Mouse (Mus musculus): ENCODE results near the gene Pole3. TPM values are rescaled to one million over a fixed set of nuclear protein-coding genes. Genes with fewer than 3 reads are reported as not detected.
A peak's percentile ranks its signal among the peaks of the same experiment; 100 is the strongest.

Gene Pole3
- polyA plus RNA-seq, 1 experiment from 2014 or later: 88.6 TPM

DNA sequence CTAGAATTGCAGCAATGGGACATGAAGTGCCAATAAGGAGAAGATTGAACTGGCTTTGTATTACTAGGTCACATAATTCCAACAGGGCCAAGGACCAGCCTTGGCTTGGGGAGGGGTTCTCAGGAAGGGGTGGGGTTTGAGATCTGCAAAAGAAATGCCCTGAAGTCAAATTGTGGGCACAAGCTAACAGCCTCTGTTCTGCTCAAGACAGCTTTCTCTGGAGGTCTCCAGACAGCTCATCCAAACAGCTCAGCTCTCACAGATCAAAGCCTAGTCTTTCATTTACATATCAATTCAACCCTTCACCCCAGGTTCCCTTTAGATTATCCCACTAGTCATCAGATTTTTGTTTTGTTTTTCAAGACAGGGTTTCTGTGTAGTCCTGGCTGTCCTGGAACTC lies 19.9 kb upstream of the Pole3 start:
- no peak overlapping the region for H3K27ac ChIP-seq
- no peak overlapping the region for H3K4me3 ChIP-seq
- no peaks in the 10 kb centered on the region for H3K27me3 ChIP-seq (replicated peaks)
- no peaks in the 10 kb centered on the region for H3K9me3 ChIP-seq
- H3K9ac ChIP-seq: no peak overlapping the region
- no peak overlapping the region for H3K4me2 ChIP-seq (replicated peaks)
- no peak for ATAC-seq (ENCODE audit: low FRiP score, low read depth)
- H3K36me3 ChIP-seq: no peaks in the 10 kb centered on the region
- H3K4me1 ChIP-seq: no peaks in the 10 kb centered on the region

DNA sequence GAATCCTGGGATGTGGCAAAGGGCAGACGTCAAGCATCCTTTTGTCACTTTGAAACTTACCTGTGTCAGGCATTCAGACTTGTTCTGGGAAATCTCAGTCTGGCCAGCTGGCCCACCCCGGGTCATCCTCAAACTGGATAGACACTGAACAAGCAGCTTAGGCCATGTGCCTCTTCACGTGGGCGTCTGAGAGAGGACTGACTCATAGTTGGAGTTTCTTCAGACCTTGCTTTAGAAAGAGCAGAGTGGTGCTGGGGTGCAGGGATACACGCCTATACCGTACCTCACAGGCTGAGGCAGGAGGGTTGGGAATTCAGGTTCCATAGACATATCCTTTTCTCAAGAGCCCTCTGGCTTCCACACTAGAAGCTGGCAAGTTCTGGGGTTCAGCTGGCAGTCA lies 18.9 kb upstream of the Pole3 start:
- 91% methylated on average over 6 of the region's 6 CpGs for WGBS
- no peaks in the 10 kb centered on the region for H3K36me3 ChIP-seq
- no peaks in the 10 kb centered on the region for H3K4me1 ChIP-seq
- no peaks in the 10 kb centered on the region for H3K9me3 ChIP-seq
- H3K9ac ChIP-seq: no peak overlapping the region
- H3K4me3 ChIP-seq: no peak overlapping the region
- ATAC-seq (ENCODE audit: low FRiP score, low read depth): no peak
- no peaks in the 10 kb centered on the region for H3K27me3 ChIP-seq (replicated peaks)
- H3K4me2 ChIP-seq (replicated peaks): no peak overlapping the region
- H3K27ac ChIP-seq: no peak overlapping the region

DNA sequence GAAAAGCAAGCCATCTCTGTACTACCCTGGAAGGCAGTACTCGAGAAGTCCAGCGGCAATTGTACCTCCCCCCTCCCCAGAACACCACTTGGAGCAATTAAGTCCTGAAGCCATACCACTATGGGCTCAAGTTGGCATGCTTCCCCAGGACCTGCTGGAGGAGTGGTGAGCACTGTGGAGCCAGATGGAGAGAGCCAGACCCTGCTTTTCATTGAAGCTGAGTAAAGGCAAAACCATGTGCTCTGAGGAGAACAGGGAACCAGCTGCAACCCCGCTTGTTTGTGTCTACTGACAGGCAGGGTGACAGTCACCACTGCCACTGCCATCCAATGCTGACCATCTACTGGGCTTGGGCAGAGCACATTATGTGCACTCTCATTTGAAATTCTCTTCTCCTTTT lies 16.9 kb upstream of the Pole3 start:
- Histone ChIP-seq H3K4me3 (no peak overlapping the region), H3K9me3 (no peaks in the 10 kb centered on the region), H3K36me3 (no peaks in the 10 kb centered on the region), H3K4me1 (no peaks in the 10 kb centered on the region), H3K27ac (no peak overlapping the region), H3K4me2 (replicated peaks) (no peak overlapping the region), H3K9ac (no peak overlapping the region), H3K27me3 (replicated peaks) (no peaks in the 10 kb centered on the region)
- 65% methylated on average over 3 of the region's 3 CpGs for WGBS
- ATAC-seq (ENCODE audit: low FRiP score, low read depth): no peak

DNA sequence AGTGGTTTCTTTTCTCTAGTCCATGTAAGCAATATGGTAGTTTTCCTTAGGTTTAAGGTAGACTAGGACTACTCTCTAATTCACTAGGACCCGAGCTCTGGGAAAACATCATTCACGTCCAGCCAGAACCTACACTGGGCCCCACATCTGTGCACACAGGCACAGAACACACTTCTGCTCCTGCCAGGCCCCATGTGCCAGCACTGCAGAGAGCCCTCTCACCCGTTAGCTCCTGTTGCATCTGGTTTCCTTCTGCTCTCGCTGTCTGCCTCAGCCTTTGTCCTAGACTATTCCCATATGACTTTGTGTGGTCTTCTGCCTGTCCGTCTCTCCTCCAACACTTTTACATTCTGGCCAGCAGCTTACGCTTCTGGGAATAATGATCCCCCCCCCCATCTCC lies 8.9 kb upstream of the Pole3 start:
- no peak overlapping the region for H3K27ac ChIP-seq
- no peaks in the 10 kb centered on the region for H3K36me3 ChIP-seq
- H3K4me1 ChIP-seq: no peaks in the 10 kb centered on the region
- no peaks in the 10 kb centered on the region for H3K27me3 ChIP-seq (replicated peaks)
- H3K4me3 ChIP-seq: no peak overlapping the region
- no peak overlapping the region for H3K4me2 ChIP-seq (replicated peaks)
- no peak overlapping the region for H3K9ac ChIP-seq
- ATAC-seq (ENCODE audit: low FRiP score, low read depth): no peak
- H3K9me3 ChIP-seq: no peaks in the 10 kb centered on the region
- 77% methylated on average over 6 of the region's 6 CpGs for WGBS

DNA sequence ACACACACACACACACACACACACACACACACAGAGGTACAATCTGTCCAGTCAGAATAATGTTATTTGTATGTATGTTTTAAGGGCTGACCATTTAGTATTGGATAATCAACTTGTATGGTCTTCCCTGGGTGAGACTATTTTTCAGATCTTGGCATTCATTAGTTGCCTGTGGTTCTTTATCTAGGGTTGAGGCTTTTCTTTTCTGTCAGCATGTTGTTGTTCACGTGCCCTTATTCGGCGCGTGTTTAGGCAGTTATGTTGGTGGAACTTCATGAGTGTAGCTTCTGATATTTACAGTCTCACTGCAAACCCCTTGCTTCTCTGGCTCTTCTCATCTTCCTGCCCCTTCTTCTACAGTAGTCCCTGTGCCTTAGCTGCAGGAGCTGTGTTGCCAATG lies 2.8 kb upstream of the Pole3 start:
- H3K27me3 ChIP-seq (replicated peaks): no peaks in the 10 kb centered on the region
- 0 out of 2 replicates have a peak, but pooled peaks cover 2% of the 10 kb centered on the region for H3K36me3 ChIP-seq
- no peaks in the 10 kb centered on the region for H3K9me3 ChIP-seq
- no peak for ATAC-seq (ENCODE audit: low FRiP score, low read depth)
- peaks cover 12% of the 10 kb centered on the region for H3K4me1 ChIP-seq
- H3K9ac ChIP-seq: no peak overlapping the region
- no peak overlapping the region for H3K4me3 ChIP-seq
- WGBS: 91% methylated on average over 4 of the region's 4 CpGs
- H3K27ac ChIP-seq: no peak overlapping the region
- H3K4me2 ChIP-seq (replicated peaks): no peak overlapping the region

DNA sequence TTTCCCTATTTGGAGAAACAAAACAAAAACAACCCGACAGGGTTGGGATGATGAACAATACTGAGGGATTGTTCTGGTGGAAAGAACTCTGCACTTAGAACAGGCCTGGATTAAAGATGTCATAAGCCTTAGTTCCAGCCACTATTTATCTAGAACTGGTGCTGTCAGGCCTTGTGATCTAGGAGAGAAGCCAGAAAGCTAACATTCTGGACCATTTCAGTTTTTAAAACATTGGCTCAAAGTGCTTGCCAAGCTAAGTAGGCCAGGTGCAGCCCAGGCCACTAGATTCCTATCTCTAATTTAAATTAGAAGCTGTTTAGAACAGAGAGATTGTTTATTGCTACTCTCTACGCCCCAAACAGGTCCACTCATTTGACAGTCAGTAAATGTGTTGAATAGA lies 1.4 kb upstream of the Pole3 start:
- Histone ChIP-seq H3K36me3 (0 out of 2 replicates have a peak, but pooled peaks cover 7% of the 10 kb centered on the region), H3K4me2 (replicated peaks) (no peak overlapping the region), H3K27me3 (replicated peaks) (no peaks in the 10 kb centered on the region), H3K9ac (no peak overlapping the region), H3K4me1 (peaks cover 12% of the 10 kb centered on the region), H3K27ac (no peak overlapping the region), H3K9me3 (no peaks in the 10 kb centered on the region), H3K4me3 (no peak overlapping the region)
- ATAC-seq (ENCODE audit: low FRiP score, low read depth): no peak
- WGBS: 62% methylated on average over 2 of the region's 2 CpGs

DNA sequence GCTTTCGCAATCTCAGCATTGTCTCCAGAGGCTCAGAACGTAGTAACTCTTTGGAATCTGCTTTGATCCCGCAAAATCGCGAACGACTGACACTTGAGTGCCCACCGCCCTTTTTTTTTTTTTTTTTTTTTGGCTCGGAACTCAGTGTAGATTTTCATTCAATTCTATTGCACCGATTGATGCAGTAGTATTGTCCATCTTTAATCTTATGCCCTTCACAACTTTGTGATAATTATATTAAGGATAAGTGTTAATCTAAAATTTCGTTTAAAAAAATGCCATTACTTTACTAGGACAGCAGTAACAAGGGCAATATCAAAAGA lies 582 bp upstream of the Pole3 start:
- Histone ChIP-seq H3K4me3 (peak overlapping the region; percentile 68), H3K27me3 (replicated peaks) (no peaks in the 10 kb centered on the region), H3K9ac (peak overlapping the region; percentile 81), H3K4me2 (replicated peaks) (peak overlapping the region; percentile 79), H3K27ac (no peak overlapping the region), H3K4me1 (peaks cover 12% of the 10 kb centered on the region), H3K36me3 (0 out of 2 replicates have a peak, but pooled peaks cover 7% of the 10 kb centered on the region), H3K9me3 (no peaks in the 10 kb centered on the region)
- ATAC-seq (ENCODE audit: low FRiP score, low read depth): no peak
- 0% methylated on average over 10 of the region's 10 CpGs for WGBS

DNA sequence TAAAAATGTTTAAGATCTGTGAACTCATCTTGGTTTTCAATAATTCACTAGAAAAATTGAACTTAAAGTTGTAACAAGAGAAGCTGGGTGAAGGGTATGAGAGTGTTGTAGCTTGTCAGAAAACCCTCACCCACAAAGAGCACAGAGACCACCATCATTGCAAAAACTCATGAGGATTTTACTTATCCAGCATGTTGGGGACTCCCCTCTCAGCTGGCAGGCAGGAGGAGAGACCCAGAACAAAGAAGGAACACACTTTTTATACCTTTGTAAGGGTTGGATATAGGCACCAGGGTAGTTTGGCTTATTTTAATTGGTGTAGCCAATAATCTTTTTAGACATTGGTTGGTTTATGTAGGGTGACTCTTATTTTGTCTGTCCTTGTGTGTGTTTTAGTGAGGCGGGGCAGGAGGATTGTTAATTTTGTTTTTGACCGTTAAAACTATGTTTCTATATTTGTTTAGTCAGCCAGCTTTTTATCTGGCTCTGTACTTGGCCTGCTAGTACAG lies 3.9 kb downstream of the Pole3 start:
- H3K27ac ChIP-seq: no peak overlapping the region
- 0 out of 2 replicates have a peak, but pooled peaks cover 7% of the 10 kb centered on the region for H3K36me3 ChIP-seq
- no peaks in the 10 kb centered on the region for H3K27me3 ChIP-seq (replicated peaks)
- no peaks in the 10 kb centered on the region for H3K9me3 ChIP-seq
- no peak overlapping the region for H3K9ac ChIP-seq
- H3K4me2 ChIP-seq (replicated peaks): no peak overlapping the region
- WGBS: 94% methylated on average over 2 of the region's 2 CpGs
- H3K4me1 ChIP-seq: peaks cover 23% of the 10 kb centered on the region
- no peak overlapping the region for H3K4me3 ChIP-seq
- ATAC-seq (ENCODE audit: low FRiP score, low read depth): no peak

DNA sequence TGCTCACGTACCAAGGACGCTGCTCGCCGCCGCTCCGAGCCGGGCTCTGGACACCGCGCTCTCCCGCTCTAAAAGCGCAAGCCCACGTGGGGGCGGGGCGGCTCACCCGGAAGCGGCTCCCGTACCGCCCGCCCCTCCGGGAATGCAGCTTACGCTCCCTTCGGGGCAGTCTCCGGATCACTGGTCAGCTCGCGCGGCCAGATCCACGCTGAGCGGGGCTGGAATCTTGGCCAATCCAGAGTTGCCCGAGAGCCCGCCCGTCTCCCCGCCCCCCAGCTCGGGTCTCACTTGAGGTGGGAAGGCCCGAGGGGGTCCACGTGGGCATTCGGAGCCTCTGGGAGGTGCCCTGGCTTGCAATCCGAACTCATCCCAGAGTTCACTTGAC lies 5.0 kb downstream of the Pole3 start, which contains the start of gene Alad:
Gene Alad, minus strand, starts transcription at position 70 of the 385 bp plus-strand sequence.
- Histone ChIP-seq H3K27ac (peak within 1 kb of the TSS; percentile 59), H3K4me1 (peaks cover 23% of the 10 kb centered on the region), H3K36me3 (0 out of 2 replicates have a peak, but pooled peaks cover 7% of the 10 kb centered on the region), H3K9me3 (no peaks in the 10 kb centered on the region), H3K9ac (peak within 1 kb of the TSS; percentile 78), H3K4me3 (peak within 1 kb of the TSS; percentile 71), H3K27me3 (replicated peaks) (no peaks in the 10 kb centered on the region), H3K4me2 (replicated peaks) (peak within 1 kb of the TSS; percentile 82)
- ATAC-seq (ENCODE audit: low FRiP score, low read depth): peak; percentile 83
- WGBS: under 1% methylated on average over 37 of the region's 37 CpGs

DNA sequence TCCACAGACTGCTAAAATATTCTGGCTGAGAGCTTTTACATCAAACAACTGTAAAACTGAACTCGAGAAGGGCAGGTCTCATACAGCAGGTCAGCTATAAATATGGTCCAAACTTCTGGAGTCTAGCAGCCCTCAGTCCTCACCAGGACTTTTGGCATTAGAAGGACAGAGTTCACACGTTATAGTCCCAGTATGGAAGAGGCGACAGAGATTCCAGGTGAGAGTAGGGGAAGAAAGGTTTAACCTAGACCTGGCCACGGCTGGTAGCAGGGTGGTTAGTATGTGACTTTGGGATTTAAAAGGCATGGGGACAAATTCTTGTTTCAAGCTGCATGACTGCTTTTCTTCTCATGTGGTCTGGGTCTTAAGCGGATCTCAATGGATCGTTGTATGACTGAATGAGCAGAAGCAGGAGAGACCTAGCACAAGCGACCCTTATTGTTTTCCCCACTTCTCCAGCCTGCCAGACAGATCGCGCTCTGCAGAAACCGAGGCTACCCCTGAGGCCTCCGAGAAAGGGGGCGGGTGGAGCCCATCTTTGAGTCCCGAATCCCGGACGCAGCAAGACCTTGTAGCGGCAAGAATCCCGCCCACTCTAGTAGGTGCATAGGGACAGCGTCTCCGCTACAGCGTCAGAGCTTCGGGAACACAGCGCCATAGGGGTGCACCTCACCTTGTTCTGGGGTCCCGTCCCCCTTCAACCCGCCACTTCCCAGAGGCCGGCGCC lies 5.6 kb downstream of the Pole3 start:
- 0 out of 2 replicates have a peak, but pooled peaks cover 7% of the 10 kb centered on the region for H3K36me3 ChIP-seq
- ATAC-seq (ENCODE audit: low FRiP score, low read depth): peak; percentile 73
- 2% methylated on average over 26 of the region's 26 CpGs for WGBS
- H3K9me3 ChIP-seq: no peaks in the 10 kb centered on the region
- peaks cover 20% of the 10 kb centered on the region for H3K4me1 ChIP-seq
- no peaks in the 10 kb centered on the region for H3K27me3 ChIP-seq (replicated peaks)
- peak overlapping the region; percentile 82 for H3K4me2 ChIP-seq (replicated peaks)
- peak overlapping the region; percentile 71 for H3K4me3 ChIP-seq
- 0 out of 2 replicates have a peak overlapping the region, but pooled peaks have one; percentile 59 for H3K27ac ChIP-seq
- peak overlapping the region; percentile 78 for H3K9ac ChIP-seq

DNA sequence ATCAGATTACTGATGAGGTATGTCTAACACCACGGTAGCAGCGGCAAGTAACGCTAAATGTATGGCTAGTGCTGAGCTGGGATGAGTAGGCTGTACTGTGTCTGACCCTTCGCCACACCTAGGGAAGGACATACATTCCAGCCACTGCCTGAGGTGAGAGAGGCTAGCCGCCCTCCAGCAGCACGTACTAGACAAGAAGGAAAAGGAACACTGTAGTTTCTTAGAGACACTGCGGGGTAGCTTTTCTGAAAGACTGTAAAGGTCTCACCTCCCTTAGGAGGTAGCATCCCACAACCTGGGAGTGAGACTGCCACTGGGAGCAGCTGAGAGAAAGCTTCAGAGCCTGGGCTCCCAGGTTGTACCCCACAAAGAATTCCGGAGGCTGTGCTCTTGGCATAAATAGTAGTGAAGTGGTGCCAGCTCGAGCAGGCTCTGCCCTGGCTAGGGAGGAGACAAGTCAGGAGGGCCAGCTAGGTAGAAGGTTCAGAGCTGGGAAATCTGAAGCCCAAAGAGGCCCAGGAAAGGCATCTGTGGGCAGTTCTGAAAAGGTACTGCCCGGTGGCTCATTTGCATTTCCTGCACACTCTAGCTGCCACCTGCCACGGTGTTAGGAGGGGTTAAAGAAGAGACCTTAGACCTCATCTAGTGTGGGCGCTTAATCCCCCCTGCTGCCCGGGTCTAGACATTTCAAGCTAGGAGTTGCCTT lies 6.3 kb downstream of the Pole3 start:
- Histone ChIP-seq H3K9ac (peak overlapping the region; percentile 78), H3K9me3 (no peaks in the 10 kb centered on the region), H3K4me3 (peak overlapping the region; percentile 9; the same call in 1 of the 2 replicates), H3K27me3 (replicated peaks) (no peaks in the 10 kb centered on the region), H3K27ac (no peak overlapping the region), H3K4me1 (peaks cover 17% of the 10 kb centered on the region), H3K4me2 (replicated peaks) (peak overlapping the region; percentile 82), H3K36me3 (peaks cover 12% of the 10 kb centered on the region; the same call in 1 of the 2 replicates)
- WGBS: 58% methylated on average over 13 of the region's 13 CpGs
- ATAC-seq (ENCODE audit: low FRiP score, low read depth): no peak

DNA sequence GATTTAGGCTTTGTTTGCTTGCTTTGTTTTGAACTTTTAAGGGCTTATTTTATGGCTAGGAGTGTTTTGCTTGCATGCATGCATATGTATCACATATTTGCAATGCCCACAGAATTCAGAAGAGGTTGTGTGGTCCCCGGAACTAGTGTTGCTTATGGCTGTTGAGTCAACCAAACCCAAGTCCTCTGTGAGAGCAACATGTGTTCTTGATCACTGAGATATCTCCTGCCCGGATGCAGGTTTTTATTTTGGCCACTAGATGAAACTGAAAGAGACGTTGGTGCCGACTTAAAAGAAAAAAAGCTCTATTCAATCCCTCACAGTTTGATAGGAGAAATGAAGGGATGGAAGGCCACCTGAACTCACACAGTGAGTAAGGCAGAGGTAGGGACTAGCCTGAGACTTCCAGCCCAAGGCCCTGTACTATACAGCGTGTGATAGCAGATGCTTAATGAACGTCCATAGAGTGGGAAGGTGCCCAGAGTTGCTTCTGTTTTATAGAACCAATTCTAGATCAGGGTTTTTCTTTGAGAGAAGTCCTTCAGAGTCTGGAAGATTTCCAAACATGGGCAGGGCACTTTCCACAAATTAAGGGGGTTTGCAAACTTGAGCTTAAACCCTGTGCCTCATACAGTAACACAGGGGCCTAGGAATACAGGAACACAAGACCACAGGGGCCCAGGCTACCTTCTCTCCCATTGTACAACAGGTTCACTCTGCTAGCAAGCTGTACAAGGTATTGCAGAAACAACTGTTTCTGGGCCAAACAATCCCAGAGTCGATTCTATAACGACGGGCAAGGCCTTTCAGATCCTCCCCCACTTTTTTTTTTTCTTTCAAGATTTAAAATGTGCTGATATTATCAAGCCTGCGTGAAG lies 7.1 kb downstream of the Pole3 start:
- H3K4me3 ChIP-seq: no peak overlapping the region
- H3K9ac ChIP-seq: no peak overlapping the region
- peaks cover 19% of the 10 kb centered on the region for H3K36me3 ChIP-seq
- no peak for ATAC-seq (ENCODE audit: low FRiP score, low read depth)
- H3K27me3 ChIP-seq (replicated peaks): no peaks in the 10 kb centered on the region
- 90% methylated on average over 10 of the region's 10 CpGs for WGBS
- H3K27ac ChIP-seq: no peak overlapping the region
- H3K4me2 ChIP-seq (replicated peaks): no peak overlapping the region
- H3K4me1 ChIP-seq: peaks cover 14% of the 10 kb centered on the region
- no peaks in the 10 kb centered on the region for H3K9me3 ChIP-seq
